Mouse (Mus musculus) limb, embryonic 14.5 days (tissue): ENCODE data around the gene Mbl1. TPM values are rescaled to one million over a fixed set of nuclear protein-coding genes. Genes with fewer than 3 reads are reported as not detected.
A peak's percentile ranks its signal among the peaks of the same experiment; 100 is the strongest.

Experiments
- ATAC-seq: fragments of 200-750 bp; cut with Nextera tagmentation; 2 replicates; pipeline ENCODE4 v1.8.0; 2017; ENCODE audit warnings: low read depth, moderate number of reproducible peaks, moderate TSS enrichment; ENCODE audit not compliant: low FRiP score
- DNase-seq: peaks from one replicate; pipeline ENCODE4 v3.0.0-alpha.2; 2015; ENCODE audit warnings: low spot score
- H3K27ac ChIP-seq: fragments of 300-500 bp; sonication (generic); replicated peaks from 2 replicates; pipeline ENCODE4 v1.5.1; 2014; ENCODE audit warnings: low read depth, mild to moderate bottlenecking, low read length, moderate library complexity, mixed read lengths
- H3K27me3 ChIP-seq: fragments of 300-500 bp; sonication (generic); 2 replicates; pipeline ENCODE4 v1.6.1; 2014; ENCODE audit warnings: low read length, mixed read lengths; ENCODE audit not compliant: control insufficient read depth, insufficient read depth
- H3K36me3 ChIP-seq: fragments of 300-500 bp; sonication (generic); 2 replicates; pipeline ENCODE4 v1.6.1; 2014; ENCODE audit warnings: mild to moderate bottlenecking, low read length, moderate library complexity, mixed read lengths; ENCODE audit not compliant: control insufficient read depth, insufficient read depth
- H3K4me1 ChIP-seq: fragments of 300-500 bp; sonication (generic); 2 replicates; pipeline ENCODE4 v1.6.1; 2014; ENCODE audit warnings: antibody characterized with exemption, low read length, mixed read lengths; ENCODE audit not compliant: control insufficient read depth, insufficient read depth
- H3K4me2 ChIP-seq: fragments of 300-500 bp; sonication (generic); replicated peaks from 2 replicates; pipeline ENCODE4 v1.6.1; 2014; ENCODE audit warnings: low read depth, mild to moderate bottlenecking, low read length, moderate library complexity; ENCODE audit not compliant: severe bottlenecking
- H3K4me3 ChIP-seq: fragments of 300-500 bp; sonication (generic); replicated peaks from 2 replicates; pipeline ENCODE4 v1.5.1; 2014; ENCODE audit warnings: low read length
- H3K9ac ChIP-seq: fragments of 300-500 bp; sonication (generic); 2 replicates; pipeline ENCODE4 v1.6.1; 2014; ENCODE audit warnings: mild to moderate bottlenecking, low read depth, low read length, moderate library complexity; ENCODE audit not compliant: severe bottlenecking
- H3K9me3 ChIP-seq: fragments of 300-500 bp; sonication (generic); 2 replicates; pipeline ENCODE4 v1.6.1; 2016; ENCODE audit warnings: low read length; ENCODE audit not compliant: control insufficient read depth
- POLR2A ChIP-seq: fragments of 200-500 bp; IDR thresholded peaks from 2 replicates; pipeline ENCODE4 v1.8.0; 2012; ENCODE audit warnings: inconsistent platforms, mild to moderate bottlenecking, moderate library complexity, borderline replicate concordance; ENCODE audit not compliant: insufficient read depth, insufficient read length; ENCODE audit errors: extremely low read depth
- WGBS: fragments of 180-500 bp; shearing (Covaris S2); extraction: QIAGEN DNeasy Blood & Tissue Kit; methylation state at CpG from one replicate; pipeline ENCODE4 v1.1.7; 2014; 5-methylcytosine and 5-hydroxymethylcytosine counted together
- polyA plus RNA-seq, 2 experiments: library from polyadenylated mRNA; depleted of rRNA in 1 of 2; stranded (reverse) in 1 of 2; unstranded in 1 of 2; fragments of >200 nt; fragmentation: Nextera tagmentation in 1 of 2; extraction: Ambion mirVana in 1 of 2; gene quantifications; 2 replicates each; pipeline versions ENCODE4 v1.2.1 to v1.2.3; 2012 to 2014

Gene Mbl1
- polyA plus RNA-seq, 2 experiments: not detected

DNA sequence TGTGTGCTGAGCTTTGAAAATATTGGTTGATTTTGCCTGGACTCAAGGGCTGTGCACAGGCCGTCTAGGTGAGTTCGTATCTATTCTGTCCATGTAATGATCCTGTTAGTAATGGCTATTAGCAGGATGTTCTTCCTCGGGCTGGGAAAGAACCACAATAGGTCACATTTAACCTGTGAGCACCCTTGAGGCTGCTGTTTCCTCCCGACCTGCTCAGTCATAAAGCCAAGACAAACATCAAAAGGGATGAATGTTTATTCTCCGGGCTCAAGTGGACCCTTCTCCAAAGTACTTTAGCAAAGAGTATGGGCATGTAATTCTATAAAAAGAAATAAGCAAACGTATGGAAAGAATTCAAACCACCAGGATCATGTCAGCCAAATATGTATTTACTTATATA is 5.2 kb upstream of the Mbl1 start:
- ATAC-seq: no peak
- Histone ChIP-seq H3K27ac (no peak overlapping the region), H3K4me1 (no peaks in the 10 kb centered on the region), H3K4me3 (no peak overlapping the region), H3K4me2 (no peak overlapping the region), H3K9ac (no peak overlapping the region), H3K36me3 (no peaks in the 10 kb centered on the region), H3K27me3 (no peaks in the 10 kb centered on the region), H3K9me3 (no peaks in the 10 kb centered on the region)
- DNase-seq: no peak
- TF ChIP-seq POLR2A: no peak
- 61% methylated on average over 6 of the region's 6 CpGs for WGBS

- DNase-seq (no peak), ATAC-seq (no peak)
- Histone ChIP-seq H3K4me2 (no peak overlapping the region), H3K36me3 (no peaks in the 10 kb centered on the region), H3K27ac (no peak overlapping the region), H3K9me3 (no peaks in the 10 kb centered on the region), H3K4me3 (no peak overlapping the region), H3K27me3 (no peaks in the 10 kb centered on the region), H3K9ac (no peak overlapping the region), H3K4me1 (no peaks in the 10 kb centered on the region)
- 76% methylated on average over 3 of the region's 3 CpGs for WGBS
- no peak for TF ChIP-seq POLR2A
These were observed 4.3 kb upstream of the Mbl1 start for GRCm38 (mm10) chr14:41146922-41147321.

DNA sequence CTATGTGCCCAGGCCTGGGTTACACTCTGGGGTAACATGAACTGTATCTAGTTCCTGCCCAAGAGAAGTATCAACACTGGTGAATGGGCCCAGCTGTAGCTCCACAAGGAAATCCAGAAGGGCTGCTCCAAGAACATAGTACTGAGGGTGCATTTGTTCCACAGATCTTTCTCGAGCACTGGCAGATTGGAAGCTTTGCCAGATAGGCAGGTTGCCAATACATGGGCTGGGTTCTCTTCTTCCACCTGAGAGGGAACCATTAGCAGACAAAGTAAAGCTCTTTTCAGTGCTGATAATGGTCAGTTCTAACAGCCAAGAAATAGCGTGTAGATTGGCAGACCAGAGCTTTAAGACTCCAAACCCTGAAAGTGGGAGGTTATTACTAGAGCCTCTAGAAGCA is 3.9 kb upstream of the Mbl1 start:
- no peak for DNase-seq
- no peaks in the 10 kb centered on the region for H3K36me3 ChIP-seq
- TF ChIP-seq POLR2A: no peak
- 73% methylated on average over 2 of the region's 2 CpGs for WGBS
- no peaks in the 10 kb centered on the region for H3K9me3 ChIP-seq
- no peak overlapping the region for H3K9ac ChIP-seq
- no peak overlapping the region for H3K4me2 ChIP-seq
- no peak overlapping the region for H3K27ac ChIP-seq
- no peaks in the 10 kb centered on the region for H3K4me1 ChIP-seq
- H3K4me3 ChIP-seq: no peak overlapping the region
- ATAC-seq: no peak
- H3K27me3 ChIP-seq: no peaks in the 10 kb centered on the region

DNA sequence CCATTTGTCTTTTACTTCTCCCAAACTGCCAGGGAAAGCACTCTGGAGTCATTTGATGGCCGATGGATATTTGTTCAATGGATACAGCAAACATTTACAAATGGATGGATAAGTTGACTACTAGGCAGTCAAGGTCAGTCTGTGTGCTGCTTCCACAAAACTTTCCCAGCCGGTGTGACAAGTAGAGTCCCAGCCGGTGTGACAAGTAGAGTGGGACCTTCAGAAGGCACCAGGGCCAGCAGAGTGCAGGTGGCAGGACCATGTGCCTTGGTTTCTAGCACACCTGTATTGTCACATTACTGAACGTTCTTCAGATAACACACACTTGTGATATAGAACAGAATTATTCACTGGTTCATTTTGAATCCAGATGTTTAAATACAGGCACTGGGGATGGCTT is 8.8 kb downstream of the Mbl1 start:
- 88% methylated on average over 4 of the region's 4 CpGs for WGBS
- no peak for TF ChIP-seq POLR2A

GRCm38 (mm10) chr14:41160743-41161142 is 9.5 kb downstream of the Mbl1 start:
- no peak overlapping the region for H3K9ac ChIP-seq
- no peak overlapping the region for H3K4me3 ChIP-seq
- no peaks in the 10 kb centered on the region for H3K27me3 ChIP-seq
- H3K9me3 ChIP-seq: no peaks in the 10 kb centered on the region
- H3K4me2 ChIP-seq: no peak overlapping the region
- 38% methylated on average over 1 of the region's 1 CpGs for WGBS
- no peak for TF ChIP-seq POLR2A
- ATAC-seq (no peak), DNase-seq (no peak)
- no peaks in the 10 kb centered on the region for H3K4me1 ChIP-seq
- H3K36me3 ChIP-seq: no peaks in the 10 kb centered on the region
- no peak overlapping the region for H3K27ac ChIP-seq

More for the DNA sequence above, 8.8 kb downstream of the Mbl1 start:
- ATAC-seq: no peak
- no peak for DNase-seq
- Histone ChIP-seq H3K4me1 (no peaks in the 10 kb centered on the region), H3K27me3 (no peaks in the 10 kb centered on the region), H3K27ac (no peak overlapping the region), H3K4me2 (no peak overlapping the region), H3K36me3 (no peaks in the 10 kb centered on the region), H3K9me3 (no peaks in the 10 kb centered on the region), H3K4me3 (no peak overlapping the region), H3K9ac (no peak overlapping the region)

DNA sequence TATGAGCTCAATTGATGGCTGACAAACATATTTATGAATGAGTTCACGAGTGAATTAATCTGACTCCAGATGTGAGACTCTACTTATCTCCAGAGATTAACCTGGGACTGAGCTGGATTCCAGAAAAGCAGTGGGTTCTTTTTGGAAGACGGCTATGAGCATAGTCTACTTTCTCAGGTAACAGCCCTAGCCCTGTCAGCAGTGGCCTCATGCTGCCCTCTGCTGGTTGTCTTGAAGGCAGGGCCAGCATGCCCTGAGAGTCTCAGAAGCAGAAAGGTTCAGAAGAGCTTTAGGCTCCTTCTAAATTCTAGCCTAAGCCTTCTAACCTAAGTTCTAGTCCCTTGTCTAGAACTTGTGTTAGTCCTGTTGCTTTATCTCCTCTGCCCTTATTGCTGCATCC is 11.4 kb downstream of the Mbl1 start:
- H3K27me3 ChIP-seq: no peaks in the 10 kb centered on the region
- no peaks in the 10 kb centered on the region for H3K4me1 ChIP-seq
- H3K36me3 ChIP-seq: no peaks in the 10 kb centered on the region
- WGBS: 11% methylated on average over 2 of the region's 2 CpGs
- H3K9me3 ChIP-seq: no peaks in the 10 kb centered on the region
- no peak overlapping the region for H3K4me2 ChIP-seq
- no peak overlapping the region for H3K4me3 ChIP-seq
- peak; percentile 62 for DNase-seq
- TF ChIP-seq POLR2A: no peak
- H3K9ac ChIP-seq: no peak overlapping the region
- no peak for ATAC-seq
- H3K27ac ChIP-seq: no peak overlapping the region
